ENCODE assay signal across 26 mouse cellular contexts in genomic region chr13:58367641-58368040, GRCm38 (mm10). TPM values are rescaled to one million over a fixed set of nuclear protein-coding genes. Genes with fewer than 3 reads are reported as not detected.
"Had no signal": no experiment of that assay in that cellular context is flagged by ENCODE, and none has a peak within 500 bp of the region (broad histone marks: within the 10 kb centered on the region; RNA-seq: fewer than 3 reads in every experiment).

No protein-coding gene starts in this region.

- H3K4me2 ChIP-seq: heart, embryonic 11.5 days; heart, embryonic 13.5 days; heart, embryonic 15.5 days; hindbrain, embryonic 14.5 days; limb, embryonic 12.5 days; liver, embryonic 11.5 days; liver, embryonic 13.5 days; liver, embryonic 15.5 days had no signal

- H3K4me1 ChIP-seq: heart, embryonic 13.5 days; heart, embryonic 15.5 days; limb, embryonic 10.5 days; limb, embryonic 12.5 days; liver, embryonic 15.5 days had no signal

- H3K9ac ChIP-seq: heart, embryonic 13.5 days; heart, embryonic 15.5 days; hindbrain, embryonic 14.5 days; limb, embryonic 12.5 days; liver, embryonic 13.5 days; liver, embryonic 15.5 days had no signal

- H3K27ac ChIP-seq: heart, embryonic 13.5 days; heart, embryonic 15.5 days; hindbrain, embryonic 14.5 days; layer of hippocampus, adult 2 months; left cerebral cortex, adult 2 months; limb, embryonic 10.5 days; limb, embryonic 12.5 days; liver, embryonic 13.5 days; liver, embryonic 15.5 days had no signal

- H3K36me3 ChIP-seq: heart, embryonic 13.5 days; heart, embryonic 15.5 days; limb, embryonic 10.5 days; limb, embryonic 12.5 days; liver, embryonic 13.5 days; liver, embryonic 15.5 days had no signal

- H3K9me3 ChIP-seq: heart, embryonic 13.5 days; heart, embryonic 15.5 days; limb, embryonic 10.5 days; limb, embryonic 12.5 days; liver, embryonic 13.5 days; liver, embryonic 15.5 days had no signal

- DNase-seq: gastrocnemius, postnatal 14 days; gastrocnemius, postnatal 36 days; heart, adult 18-20 months; heart, postnatal 14 days; heart, postnatal 36 days; kidney, adult 18-20 months; kidney, adult 8-10 months; kidney, postnatal 10 days; kidney, postnatal 25 days; kidney, postnatal 4 days; liver; liver, embryonic 13.5 days had no signal

- H3K27me3 ChIP-seq: heart, embryonic 13.5 days; heart, embryonic 15.5 days; limb, embryonic 12.5 days; liver, embryonic 13.5 days; liver, embryonic 15.5 days had no signal

- H3K4me3 ChIP-seq: heart, embryonic 13.5 days; heart, embryonic 15.5 days; layer of hippocampus, adult 2 months; left cerebral cortex, adult 2 months; limb, embryonic 10.5 days; limb, embryonic 12.5 days; liver, embryonic 13.5 days; liver, embryonic 15.5 days had no signal

- ATAC-seq: hindbrain, embryonic 16.5 days; inflammation-experienced regulatory T-cells, adult 6 months; intestine, postnatal 0 days had no signal

RNA-seq across cellular contexts. Expression of gene Kif27, which starts 8.7 kb away (rescaled TPM):
- total RNA-seq: gastrocnemius, postnatal 36 days; hematopoietic stem cell, adult 5-6 weeks had no signal
- polyA plus RNA-seq: inflammation-experienced regulatory T-cells, adult 6 months had no signal
